Mouse (Mus musculus): ENCODE measurements around the gene Slc35f6.
"Not testable (repeated sequence)": the region's sequence is repeated elsewhere in the genome, so short reads cannot be mapped to it uniquely, and the experiment has no call there.

The Slc35f6 gene

DNA sequence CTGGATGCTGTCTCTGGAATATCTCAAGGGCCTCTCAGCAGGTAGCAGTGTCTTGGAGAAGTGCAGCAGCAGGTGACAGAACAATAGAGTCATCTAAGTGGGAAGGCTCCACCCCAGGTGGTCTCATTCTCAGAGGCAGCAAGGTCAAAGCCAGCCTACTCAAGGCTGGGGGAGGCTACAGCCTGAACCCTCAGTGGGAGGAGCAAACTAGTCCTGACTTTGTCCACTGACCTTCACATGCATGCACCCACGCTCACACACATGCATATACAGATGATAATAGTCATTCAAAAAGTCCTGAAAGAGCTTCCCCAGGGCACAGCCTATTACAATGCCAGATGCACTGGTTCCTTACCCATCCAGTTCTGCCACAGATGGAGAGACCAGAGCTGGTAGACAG lies 12.5 kb downstream of the Slc35f6 start:
- DNase-seq: no peak

DNA sequence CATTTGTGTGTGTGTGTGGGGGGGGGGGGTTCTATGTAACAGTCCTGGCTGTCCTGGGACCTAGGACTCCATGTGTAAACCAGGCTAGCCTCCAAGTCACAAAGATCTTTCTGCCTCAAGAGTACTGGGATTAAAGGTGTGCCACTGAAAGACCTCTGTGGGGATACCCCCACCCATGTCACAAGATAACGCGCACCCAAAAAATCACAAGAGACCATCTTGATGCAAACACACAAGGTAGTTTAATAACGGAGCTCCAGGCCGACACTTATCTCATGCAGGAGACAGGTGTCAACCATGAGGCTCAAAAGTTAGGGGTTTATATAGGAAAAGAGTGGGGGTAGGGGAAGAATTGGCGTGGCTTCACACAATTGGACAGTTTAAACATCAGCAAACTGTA lies 13.1 kb downstream of the Slc35f6 start:
- DNase-seq: no peak

DNA sequence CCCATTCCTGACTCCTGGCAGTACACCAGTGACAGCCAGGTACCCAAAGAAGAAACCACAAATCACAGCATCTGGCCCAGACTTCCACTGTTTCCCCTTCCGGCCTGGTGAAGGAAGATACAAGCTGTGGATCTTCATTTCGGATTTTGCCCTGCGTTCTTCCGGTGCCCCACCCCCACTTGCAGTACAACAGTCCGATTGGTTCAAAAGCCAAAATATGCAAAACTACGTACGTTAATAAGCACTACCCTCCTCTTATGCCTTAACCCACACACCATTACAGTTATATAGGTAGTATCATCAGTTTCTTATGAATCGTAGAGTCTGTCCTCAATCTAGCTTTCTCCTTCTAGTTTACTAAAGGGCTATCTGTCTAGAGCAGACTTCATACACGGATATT lies 17.6 kb downstream of the Slc35f6 start:
- no peak for DNase-seq

DNA sequence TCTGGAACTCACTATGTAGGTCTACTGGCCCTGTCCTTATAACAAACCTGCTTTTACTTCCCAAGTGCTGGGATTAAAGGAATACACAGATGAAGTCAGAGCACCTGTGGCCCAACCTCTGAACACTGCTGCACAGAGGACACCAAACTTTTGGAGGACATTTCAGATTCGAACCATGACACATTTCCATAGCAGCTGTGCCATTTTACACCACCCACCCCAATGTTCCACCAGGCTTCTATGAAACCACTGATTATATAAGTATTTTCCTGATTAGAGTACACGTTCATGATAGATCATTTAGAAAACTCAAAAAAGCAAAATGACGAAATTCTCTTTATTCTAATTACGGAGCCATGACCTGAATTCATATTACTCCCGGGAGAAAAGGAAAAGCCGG lies 18.2 kb downstream of the Slc35f6 start:
- DNase-seq: no peak

DNA sequence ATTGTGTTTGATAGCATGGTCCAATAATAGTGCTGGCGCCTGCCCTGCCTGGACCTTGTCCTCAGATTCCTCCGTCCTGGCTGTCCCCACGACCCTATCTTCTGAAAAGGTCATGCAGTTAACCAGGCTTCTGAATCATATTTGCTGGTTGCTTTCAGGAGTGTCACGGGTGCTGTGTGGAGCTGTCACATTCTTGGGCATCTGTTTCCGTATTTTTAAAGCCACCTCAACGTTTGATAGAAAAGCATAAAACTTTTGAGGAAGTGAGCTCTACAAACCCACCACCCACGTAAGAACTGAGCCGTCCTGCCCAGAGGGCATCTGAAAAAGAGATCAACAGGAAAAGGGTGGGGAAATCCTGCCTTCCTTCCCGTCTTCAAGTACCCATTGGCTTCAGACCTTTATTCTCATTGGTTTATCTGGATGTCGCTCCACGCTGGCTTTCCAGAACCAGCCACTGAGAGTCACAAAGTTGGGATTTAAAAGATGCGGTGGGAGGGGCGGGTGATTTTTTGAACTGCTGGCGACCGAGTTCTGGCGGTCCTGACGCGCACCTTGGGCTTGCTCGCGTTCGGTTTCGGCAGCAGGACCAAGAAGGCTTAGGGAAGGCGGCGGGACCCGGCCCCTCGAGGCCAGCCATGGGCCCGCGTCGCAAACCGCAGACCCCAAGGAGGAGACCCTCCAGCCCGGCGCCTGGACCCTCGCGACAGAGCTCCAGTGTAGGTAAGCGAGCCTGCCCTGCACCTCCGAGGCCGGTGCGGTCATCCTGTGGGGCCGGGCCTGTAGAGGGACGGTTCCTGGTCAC lies 18.9 kb downstream of the Slc35f6 start, which contains the start of gene Cenpa:
Cenpa (plus strand) TSS at position 387 of the 805 bp plus-strand sequence.
- peak; percentile 99 for DNase-seq

DNA sequence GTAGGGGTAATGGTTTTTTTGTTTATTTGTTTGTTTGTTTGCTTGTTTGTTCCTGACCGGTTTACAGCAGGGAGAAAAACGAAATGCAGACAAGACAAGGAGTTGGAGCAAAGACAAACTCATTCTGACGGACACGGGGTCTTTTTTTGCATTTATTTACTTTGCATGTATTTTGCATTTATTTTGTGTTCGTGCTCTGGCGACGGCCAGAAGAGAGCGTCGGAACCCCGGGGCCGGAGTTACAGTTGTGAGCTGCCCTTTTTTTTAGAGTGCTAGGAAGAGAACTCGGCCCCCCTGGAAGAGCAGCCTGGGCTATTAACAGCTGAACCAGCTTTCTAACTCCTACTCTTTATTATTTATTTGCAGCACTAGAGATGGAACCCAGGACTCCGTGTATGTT lies 19.5 kb downstream of the Slc35f6 start:
- DNase-seq: no peak

DNA sequence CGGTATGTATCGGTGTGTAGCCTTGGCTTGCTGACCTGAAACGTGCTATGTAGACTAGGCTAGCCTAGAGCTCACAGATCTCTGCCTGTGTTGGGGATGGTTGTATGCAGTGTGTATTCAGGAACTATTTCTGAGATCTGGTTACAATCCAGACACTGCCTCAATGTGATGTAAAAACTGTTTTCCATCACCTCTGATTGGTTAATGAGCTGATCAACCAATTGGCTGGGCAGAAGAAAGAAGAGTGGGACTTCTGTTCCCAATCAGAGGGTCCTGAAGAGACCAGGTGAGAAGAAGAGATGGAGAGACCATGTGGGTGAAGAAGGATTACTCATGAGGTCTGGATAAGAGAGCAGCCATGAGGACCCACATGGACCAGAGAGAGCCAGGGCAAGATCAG lies 20.0 kb downstream of the Slc35f6 start:
- DNase-seq: no peak

DNA sequence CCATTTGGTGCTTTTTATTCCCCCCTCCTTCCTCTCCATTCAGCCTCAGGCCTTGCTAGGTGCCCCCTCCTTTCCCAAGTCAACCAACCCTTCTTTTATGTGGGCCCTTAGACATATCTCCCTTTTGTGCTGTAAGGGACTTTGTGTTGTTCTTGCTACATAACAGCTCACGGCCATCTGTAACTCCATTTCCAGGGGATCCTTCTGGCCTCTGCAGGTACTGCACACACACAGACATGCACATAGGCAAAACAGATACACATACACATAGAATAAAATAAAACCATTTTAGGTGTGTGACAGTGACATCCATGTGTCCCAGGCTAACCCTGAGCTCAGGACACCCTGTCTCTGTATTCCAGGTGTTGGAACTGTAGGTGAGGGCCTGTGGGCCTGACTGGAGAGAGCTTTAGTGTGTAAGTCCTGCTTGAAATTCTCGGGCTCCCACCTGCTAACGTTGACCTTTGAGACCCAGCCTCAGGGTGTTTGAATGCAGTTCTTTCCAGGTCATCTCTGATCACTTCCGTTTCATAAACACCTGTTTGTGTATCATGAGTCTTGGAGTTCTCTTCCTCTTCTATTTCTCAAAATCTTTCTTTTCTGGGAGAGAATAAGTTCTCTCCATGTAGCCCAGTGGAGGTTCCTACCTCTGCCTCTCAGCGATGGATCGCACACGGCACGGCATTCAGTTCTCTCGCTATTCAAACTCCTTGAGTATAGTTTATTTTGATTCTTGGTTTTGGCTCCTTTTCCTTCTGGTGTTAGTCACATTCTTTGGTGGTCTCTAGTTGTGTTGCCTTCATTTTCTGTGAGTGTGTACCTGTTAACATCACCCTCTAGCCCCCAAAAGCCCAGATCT lies 21.1 kb downstream of the Slc35f6 start:
- no peak for DNase-seq

DNA sequence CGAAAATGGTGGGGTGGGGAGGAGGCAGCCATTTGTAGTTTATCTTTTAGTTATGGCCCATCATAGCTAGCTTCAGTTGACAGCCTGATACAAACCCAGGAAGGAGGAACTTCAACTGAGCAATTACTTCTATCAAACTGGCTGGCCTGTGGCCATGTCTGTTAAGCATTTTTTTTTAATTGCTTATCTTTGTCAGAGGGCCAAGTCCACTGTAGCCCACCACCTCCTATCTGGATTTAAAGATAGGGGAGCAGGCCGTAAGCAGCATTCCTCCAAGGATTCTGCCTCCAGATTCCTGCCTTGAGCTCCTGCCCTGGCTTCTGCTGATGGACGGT lies 21.7 kb downstream of the Slc35f6 start:
- DNase-seq: no peak

DNA sequence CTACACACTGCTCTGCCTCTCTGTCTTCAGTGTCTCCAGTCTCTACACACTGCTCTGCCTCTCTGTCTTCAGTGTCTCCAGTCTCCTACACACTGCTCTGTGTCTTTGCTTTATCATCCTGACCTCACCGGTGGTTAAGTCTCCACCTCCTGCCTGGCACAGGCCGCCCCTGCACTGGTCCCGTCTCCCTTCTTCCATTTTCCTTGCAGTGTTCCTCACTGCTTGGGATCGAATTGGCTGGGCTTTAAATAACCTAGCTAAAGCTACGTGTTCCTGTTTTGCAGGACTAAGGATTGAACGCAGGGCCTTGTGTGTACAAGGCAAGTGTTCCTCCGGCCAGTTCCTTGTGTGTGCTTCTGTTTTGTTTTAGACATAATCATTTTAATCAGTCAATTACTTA lies 22.4 kb downstream of the Slc35f6 start:
- no peak for DNase-seq

DNA sequence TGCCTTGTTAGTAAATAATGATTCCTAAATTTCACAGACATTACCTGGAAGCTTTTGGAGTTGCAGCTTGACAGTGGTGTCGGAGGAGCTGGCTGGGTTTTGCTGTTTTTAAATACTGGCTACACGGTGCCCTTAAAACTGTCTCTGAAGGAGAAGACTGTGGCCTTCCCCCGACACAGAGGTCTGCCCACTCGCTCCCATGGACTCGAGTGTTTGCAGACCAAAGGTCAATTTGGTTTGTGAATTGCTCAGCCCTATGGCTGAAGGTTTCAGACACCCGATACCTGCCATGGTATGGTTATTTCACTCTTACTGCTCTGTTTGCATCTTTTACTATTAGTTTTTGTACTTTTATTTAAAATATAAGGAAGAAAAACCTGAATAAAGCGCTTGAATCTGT lies 26.3 kb downstream of the Slc35f6 start:
- DNase-seq: no peak

DNA sequence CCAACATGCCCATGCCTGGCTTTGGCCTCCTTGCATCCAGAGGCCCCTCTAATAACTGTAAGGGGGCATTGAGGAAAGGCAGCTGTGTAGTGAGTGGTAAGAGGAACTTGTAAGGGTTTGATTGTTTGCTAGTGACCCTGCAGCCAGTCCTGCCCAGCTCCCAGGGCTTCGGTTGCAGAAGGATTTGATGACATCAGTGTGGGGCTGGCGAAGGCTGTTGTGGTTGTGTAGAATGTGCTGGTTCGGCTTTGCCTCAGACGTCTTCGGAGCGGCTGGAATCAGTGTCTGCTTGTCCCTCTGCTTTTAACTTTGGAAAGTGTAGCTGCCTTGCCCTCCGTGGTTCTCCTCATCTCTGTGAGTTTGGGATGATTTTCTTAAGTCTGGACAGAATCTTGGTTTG lies 29.1 kb downstream of the Slc35f6 start:
- no peak for DNase-seq

DNA sequence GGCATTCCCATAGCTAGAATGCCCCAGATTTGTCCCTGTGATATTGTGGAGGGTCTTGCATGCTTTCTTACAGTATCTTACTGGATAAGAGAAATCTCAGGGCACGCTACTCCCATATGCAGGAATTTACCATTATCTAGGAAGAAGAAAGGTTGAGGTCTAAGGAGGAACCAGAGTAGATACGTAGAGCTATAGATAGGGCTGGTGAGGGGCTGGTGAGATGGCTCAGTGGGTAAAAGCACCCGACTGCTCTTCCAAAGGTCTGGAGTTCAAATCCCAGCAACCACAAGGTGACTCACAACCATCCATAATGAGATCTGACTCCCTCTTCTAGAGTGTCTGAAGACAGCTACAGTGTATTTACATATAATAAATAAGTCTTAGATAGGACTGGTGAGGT lies 30.3 kb downstream of the Slc35f6 start:
- not testable (repeated sequence) for DNase-seq

DNA sequence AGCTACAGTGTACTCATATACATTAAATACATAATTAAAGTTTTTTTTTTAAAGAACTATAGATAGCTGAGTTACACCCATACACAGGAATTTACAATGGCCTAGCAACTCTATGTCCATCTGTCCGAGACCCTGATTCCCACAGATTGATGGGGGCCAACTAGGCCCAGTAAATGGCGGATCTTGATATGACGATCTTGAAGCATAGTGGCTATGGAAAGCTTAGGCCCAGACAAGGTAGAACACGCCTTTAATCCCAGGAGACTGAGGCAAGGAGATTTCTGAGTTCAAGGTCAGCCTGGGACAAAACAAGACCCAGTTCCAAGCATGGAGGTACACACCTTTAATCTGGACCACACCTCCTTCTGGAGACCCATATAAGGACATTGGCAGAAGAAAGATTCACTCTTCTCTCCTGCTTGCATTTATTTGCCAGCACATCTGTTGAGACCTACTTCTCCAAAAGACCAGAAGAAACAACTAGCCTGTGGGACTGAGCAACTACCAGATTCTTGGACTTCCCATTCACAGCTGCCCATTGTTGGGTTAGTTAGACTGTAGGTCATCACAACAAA lies 31.1 kb downstream of the Slc35f6 start:
- DNase-seq: no peak

DNA sequence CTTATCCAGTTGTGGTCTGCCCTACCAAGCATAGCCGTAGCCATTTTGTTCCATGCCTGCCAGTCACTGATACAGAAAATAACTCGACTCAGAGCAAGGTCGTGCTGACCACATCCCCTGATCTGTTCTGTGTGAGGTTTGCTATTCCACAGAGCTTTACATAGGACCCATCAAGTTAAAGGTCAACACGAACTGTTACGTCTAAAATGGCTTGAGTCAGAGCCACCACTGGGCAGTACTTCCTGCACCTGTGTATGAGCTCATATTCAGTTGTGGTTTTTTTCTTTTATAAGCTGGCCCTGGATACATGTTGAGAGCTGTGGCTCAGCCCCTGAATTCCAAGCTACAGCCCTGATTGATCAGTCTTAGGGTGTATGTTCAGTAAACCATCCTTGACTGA lies 31.9 kb downstream of the Slc35f6 start:
- no peak for DNase-seq

DNA sequence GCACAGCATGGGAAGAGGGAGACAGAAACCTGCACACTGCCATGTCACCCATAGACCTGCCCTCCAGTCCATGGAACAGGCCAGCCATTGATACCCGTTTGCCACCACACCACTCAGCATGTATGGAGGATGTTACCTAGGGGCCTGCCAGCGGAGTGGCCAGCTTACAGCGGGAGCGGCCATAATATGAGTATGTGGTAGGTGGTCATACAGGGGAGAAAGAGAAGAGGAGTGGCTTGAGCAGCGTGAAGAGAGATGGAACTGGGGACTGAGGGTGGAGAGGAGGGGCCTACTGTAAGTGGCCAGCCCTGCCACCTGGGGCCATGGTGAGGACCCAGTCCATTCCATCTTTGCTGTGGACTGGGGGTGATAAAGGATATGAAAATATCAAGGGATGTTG lies 34.2 kb downstream of the Slc35f6 start:
- DNase-seq: no peak

DNA sequence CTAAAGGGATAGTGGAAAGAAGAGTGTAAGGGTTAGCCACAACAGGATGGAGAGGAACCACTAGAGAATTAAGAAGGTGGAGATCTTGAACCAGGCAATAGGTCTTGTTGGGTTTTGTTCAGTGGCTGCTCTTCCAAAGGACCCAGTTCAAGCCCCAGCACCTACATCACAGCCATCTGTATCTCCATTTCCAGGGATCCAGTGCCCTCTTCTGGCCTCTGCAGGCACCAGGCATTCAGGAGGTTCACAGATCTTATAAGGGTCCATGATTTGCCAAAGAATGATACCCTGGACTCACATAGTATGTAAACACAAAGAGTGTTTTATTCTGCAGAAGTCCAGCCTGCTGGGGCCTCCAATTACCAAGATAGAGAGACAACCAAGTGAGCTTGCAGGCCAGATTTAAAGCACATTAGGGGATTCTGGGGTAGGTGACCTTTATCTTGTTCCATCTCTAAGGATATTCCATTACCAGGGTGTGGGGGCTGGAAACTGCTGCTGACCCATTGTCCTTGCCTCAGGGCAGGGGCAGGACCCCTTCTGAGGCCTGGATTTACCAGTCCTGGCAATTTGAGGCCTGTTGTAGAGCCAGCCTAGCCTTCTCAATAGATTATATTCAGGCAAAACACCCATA lies 35.4 kb downstream of the Slc35f6 start:
- DNase-seq: no peak

DNA sequence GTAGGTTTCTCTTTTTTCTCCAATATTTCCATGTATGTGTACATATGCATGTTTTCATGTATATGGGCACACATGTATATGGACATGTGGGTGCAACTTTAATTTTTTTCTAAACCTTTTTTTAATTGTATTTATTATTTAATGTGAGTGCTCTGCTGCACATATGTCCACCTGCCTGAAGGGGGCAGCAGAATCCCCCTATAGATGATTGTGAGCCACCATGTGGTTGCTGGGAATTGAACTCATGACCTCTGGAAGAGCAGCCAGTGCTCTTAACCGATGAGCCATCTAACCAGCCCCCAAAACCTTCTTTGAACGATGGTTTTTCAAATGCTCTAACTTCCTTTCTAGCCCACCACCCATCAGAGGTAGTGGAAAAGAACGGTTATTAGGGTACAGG lies 36.3 kb downstream of the Slc35f6 start:
- no peak for DNase-seq

DNA sequence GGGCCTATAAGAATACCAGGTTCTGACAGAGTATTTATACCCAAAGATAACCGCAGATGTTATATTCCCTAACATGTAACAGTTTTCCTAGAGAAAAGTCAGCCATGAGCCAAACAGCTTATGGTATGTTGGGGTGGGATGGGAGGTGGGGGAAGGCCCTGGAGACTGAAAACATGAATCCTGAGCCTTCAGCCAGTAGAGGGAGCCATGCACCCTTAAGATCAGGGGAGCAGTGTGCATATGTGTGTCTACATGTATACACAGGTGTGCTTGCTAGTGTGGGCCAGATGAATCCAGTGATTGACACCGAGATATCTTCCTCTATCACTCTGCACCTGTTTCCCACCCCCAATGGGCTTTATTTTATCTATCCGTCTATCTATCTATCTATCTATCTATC lies 39.0 kb downstream of the Slc35f6 start:
- DNase-seq: peak; percentile 21

DNA sequence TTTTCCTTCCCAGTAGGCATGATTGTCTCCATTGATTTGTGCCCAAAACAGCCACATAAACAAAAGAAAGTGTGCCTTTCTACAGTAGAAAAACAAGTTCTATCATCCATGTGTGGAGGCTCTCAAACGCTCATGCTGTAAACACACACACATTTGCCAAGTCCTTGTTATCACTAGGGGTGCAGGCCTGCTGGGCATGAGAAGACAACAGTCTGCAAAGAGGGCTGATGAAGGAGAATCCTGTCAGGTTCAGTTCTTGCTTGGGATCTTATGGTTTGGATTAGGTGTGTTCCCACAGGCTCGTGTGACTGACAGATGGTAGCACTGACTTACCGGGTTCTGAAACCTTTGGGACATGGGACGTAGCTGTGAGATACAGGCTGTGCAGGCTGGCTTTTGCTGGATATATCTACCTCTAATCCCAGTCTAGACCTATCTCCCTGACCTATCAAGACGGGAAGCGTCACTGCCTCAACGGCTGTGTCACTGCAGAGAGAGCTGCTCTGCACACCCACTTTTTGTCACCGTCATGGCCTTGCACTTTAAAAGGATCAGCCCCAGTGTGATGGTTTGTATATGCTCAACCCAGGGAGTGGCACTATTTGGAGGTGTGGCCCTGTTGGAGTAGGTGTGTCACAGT lies 52.7 kb downstream of the Slc35f6 start:
- DNase-seq: no peak

DNA sequence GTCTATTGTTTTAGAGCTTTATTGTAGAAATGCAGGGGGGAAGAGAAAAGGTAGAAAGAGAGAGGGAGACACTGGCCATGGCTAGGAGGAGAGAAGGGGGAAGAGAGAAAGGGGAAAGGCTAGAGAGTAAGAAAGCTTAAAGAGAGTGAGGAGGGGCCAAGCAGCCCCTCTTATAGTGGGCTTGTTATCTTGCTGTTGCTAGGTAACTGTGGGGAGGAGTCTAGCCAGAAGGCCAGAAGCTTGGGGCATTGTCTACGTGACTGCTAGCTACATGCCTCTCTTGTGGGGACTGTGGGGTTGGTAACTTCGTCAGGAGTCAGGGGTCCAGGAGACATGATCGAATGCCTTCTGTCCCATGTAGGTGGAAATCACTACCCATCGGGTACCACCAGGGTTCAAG lies 53.6 kb downstream of the Slc35f6 start:
- DNase-seq: not testable (repeated sequence)

DNA sequence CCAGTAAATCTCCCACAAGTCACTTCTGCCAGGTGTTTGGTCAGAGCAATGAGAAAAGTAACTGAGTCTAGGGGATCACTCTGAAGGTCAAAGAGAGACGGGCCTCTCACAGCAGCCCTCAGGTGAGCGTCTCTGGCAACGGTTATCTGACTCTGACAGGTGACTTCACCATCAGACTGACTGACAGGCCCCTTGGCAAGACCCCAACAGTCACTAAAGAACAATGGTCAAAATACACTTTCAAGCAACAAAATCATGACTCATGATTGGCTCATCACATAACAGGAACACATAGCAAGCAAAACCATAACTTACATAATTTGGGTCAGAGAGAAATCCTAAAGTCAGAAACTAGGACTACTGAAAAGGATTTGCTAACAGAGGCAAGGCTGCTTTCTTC lies 54.1 kb downstream of the Slc35f6 start:
- no peak for DNase-seq

Data from lung, postnatal 36 days (tissue).